Mouse (Mus musculus) kidney, postnatal 0 days (tissue): ENCODE data around the gene Golga7b. TPM values are rescaled to one million over a fixed set of nuclear protein-coding genes. Genes with fewer than 3 reads are reported as not detected.
A peak's percentile ranks its signal among the peaks of the same experiment; 100 is the strongest.

ENCODE experiments used
- ATAC-seq: fragments of 200-750 bp; cut with Nextera tagmentation; replicated peaks from 2 replicates; pipeline ENCODE4 v1.8.0; 2017; ENCODE audit warnings: low read depth, moderate number of reproducible peaks, moderate TSS enrichment, moderate library complexity; ENCODE audit not compliant: low FRiP score
- DNase-seq: peaks from one replicate; pipeline ENCODE4 v3.0.0-alpha.2; 2016; ENCODE audit warnings: low spot score
- H3K27ac ChIP-seq: fragments of 300-500 bp; sonication (generic); 2 replicates; pipeline ENCODE4 v1.5.1; 2014; ENCODE audit warnings: mild to moderate bottlenecking
- H3K27me3 ChIP-seq: fragments of 300-500 bp; sonication (generic); 2 replicates; pipeline ENCODE4 v1.6.1; 2014; ENCODE audit warnings: low read length, mixed read lengths; ENCODE audit not compliant: insufficient read depth
- H3K36me3 ChIP-seq: fragments of 300-500 bp; sonication (generic); 2 replicates; pipeline ENCODE4 v1.6.1; 2014; ENCODE audit warnings: low read length, mixed read lengths; ENCODE audit not compliant: insufficient read depth
- H3K4me1 ChIP-seq: fragments of 300-500 bp; sonication (generic); replicated peaks from 2 replicates; pipeline ENCODE4 v1.6.1; 2014; ENCODE audit warnings: antibody characterized with exemption, low read length, mixed read lengths; ENCODE audit not compliant: insufficient read depth
- H3K4me2 ChIP-seq: fragments of 300-500 bp; sonication (generic); 2 replicates; pipeline ENCODE4 v1.6.1; 2014; ENCODE audit warnings: mild to moderate bottlenecking, low read length, moderate library complexity, mixed read lengths
- H3K4me3 ChIP-seq: fragments of 300-500 bp; sonication (generic); replicated peaks from 2 replicates; pipeline ENCODE4 v1.5.1; 2014; ENCODE audit warnings: low read depth, low read length
- H3K9ac ChIP-seq: fragments of 300-500 bp; sonication (generic); 2 replicates; pipeline ENCODE4 v1.6.1; 2014; ENCODE audit warnings: low read depth, low read length
- H3K9me3 ChIP-seq: fragments of 300-500 bp; sonication (generic); replicated peaks from 2 replicates; pipeline ENCODE4 v1.6.1; 2016; ENCODE audit warnings: low read length, inconsistent platforms, mixed read lengths
- CTCF ChIP-seq: IDR thresholded peaks from 2 replicates; pipeline ENCODE4 v1.5.1; 2016; ENCODE audit warnings: antibody characterized with exemption, low read depth, mild to moderate bottlenecking, moderate library complexity
- WGBS: fragments of 180-500 bp; shearing (Covaris S2); extraction: QIAGEN DNeasy Blood & Tissue Kit; methylation state at CpG from one replicate; pipeline ENCODE4 v1.1.7; 2014; 5-methylcytosine and 5-hydroxymethylcytosine counted together
- polyA plus RNA-seq: library from polyadenylated mRNA; unstranded; fragments of >200 nt; fragmentation: Nextera tagmentation; extraction: Ambion mirVana; gene quantifications from 2 replicates; pipeline ENCODE4 v1.2.1, GENCODE M21; 2015

The Golga7b gene
- polyA plus RNA-seq, 1 experiment from 2014 or later: not detected

GRCm38 (mm10) chr19:42209485-42209884 lies 37.9 kb upstream of the Golga7b start:
- Histone ChIP-seq H3K27ac (no peak overlapping the region), H3K4me1 (no peaks in the 10 kb centered on the region), H3K9ac (no peak overlapping the region), H3K36me3 (no peaks in the 10 kb centered on the region), H3K27me3 (no peaks in the 10 kb centered on the region), H3K4me2 (no peak overlapping the region), H3K9me3 (no peaks in the 10 kb centered on the region), H3K4me3 (no peak overlapping the region)
- DNase-seq: no peak
- no peak for TF ChIP-seq CTCF
- WGBS: 53% methylated on average over 7 of the region's 7 CpGs
- ATAC-seq: no peak

DNA sequence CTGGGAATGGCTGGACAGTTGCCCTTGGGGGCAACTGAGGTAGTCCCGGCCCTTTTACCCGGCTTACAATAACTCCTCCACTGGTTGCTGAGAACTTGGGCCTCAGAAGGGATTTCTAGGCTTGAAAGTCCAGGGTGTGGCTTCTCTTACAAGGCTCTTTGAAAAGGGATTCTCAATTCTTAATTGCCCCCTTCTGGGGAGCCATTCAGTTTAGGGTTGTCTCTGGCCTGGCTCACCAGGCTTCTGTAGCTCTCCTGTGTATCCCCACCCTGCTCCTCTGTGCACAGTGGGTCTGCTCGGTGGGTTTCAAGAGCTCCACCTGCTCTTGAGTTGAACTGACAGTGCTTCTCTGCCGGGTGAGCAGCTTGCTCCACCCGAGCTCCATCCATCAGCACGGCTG lies 37.4 kb upstream of the Golga7b start:
- Histone ChIP-seq H3K4me1 (no peaks in the 10 kb centered on the region), H3K9me3 (no peaks in the 10 kb centered on the region), H3K27ac (no peak overlapping the region), H3K4me2 (no peak overlapping the region), H3K36me3 (no peaks in the 10 kb centered on the region), H3K9ac (no peak overlapping the region), H3K4me3 (no peak overlapping the region), H3K27me3 (no peaks in the 10 kb centered on the region)
- DNase-seq (no peak), ATAC-seq (no peak)
- no peak for TF ChIP-seq CTCF
- 64% methylated on average over 6 of the region's 6 CpGs for WGBS

DNA sequence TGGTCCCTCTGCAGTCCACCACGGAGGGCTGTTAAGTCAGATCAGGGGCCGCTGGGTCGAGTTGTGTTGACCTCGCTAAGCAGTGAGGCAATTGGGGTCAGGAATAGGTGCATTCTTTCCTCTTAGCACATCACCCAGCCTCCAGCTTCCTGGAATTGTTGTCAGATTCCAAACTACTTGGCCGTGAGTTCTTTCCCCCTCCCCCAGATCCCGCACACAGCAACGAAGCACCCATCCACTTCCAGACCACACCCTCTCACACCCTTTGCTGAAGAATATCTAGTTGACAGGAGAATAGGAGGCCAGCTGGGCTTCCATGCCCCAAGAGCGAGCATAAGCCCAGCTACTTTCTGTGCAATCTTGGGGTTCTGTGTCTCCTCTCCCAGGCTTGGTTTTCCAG lies 35.4 kb upstream of the Golga7b start:
- Histone ChIP-seq H3K9me3 (no peaks in the 10 kb centered on the region), H3K27ac (no peak overlapping the region), H3K36me3 (no peaks in the 10 kb centered on the region), H3K27me3 (no peaks in the 10 kb centered on the region), H3K4me3 (no peak overlapping the region), H3K4me2 (no peak overlapping the region), H3K4me1 (no peaks in the 10 kb centered on the region), H3K9ac (no peak overlapping the region)
- ATAC-seq (no peak), DNase-seq (no peak)
- no peak for TF ChIP-seq CTCF
- WGBS: 35% methylated on average over 8 of the region's 8 CpGs

DNA sequence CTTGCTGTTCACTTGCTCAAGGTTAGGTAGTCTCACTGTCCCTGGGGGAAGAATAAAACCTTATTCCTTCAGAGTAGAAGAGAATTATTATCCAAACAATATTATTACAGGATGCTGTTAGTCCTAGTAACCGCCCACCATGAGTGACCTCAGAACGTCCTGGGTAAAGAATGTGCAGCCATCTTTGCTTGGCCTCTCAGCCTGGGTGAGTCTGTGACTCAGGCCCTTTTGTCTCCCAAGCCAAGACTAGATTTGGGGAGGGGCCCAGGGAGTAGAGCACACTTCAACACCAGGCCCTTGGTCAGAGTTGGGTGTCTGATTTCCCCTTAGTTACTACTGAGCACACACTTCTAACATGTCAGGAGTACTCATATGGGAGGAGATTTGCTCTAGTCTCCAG lies 32.8 kb upstream of the Golga7b start:
- no peak overlapping the region for H3K4me2 ChIP-seq
- DNase-seq: no peak
- H3K9ac ChIP-seq: no peak overlapping the region
- no peaks in the 10 kb centered on the region for H3K4me1 ChIP-seq
- no peak for TF ChIP-seq CTCF
- H3K4me3 ChIP-seq: no peak overlapping the region
- no peak for ATAC-seq
- H3K27me3 ChIP-seq: no peaks in the 10 kb centered on the region
- no peaks in the 10 kb centered on the region for H3K9me3 ChIP-seq
- WGBS: 68% methylated on average over 2 of the region's 2 CpGs
- H3K27ac ChIP-seq: no peak overlapping the region
- no peaks in the 10 kb centered on the region for H3K36me3 ChIP-seq

DNA sequence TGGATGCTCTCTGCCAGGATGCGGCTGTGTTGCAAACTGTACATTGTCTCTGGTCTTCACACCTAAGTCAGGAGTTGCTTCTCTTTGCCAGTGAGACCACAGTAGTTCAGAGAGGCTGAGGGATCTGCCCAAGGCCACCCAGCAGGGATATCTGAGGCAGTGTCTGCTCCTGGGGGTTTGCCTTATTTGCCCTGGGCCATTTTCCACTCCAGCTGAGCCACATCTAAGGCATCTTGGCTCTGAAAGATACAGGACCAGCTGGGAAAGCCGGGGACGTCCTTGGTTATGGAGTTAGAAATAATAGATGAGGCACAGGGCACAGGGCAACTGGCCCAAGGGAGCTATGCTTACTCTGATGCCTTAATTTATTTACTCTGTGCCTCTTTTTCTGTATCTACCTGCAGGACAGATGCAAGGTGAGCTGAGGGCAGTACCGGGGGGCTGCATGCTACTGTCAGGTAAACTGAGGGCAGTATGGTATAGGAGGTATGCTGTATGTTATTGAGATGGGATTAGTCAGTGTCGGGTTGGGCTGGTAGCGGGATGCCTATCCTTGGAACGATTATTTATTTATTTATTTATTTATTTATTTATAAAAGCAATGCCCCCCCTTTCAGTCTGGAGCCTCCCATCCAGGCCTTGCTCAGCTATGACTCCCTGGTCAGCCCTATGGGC lies 30.5 kb upstream of the Golga7b start:
- Histone ChIP-seq H3K4me3 (no peak overlapping the region), H3K9ac (no peak overlapping the region), H3K4me2 (no peak overlapping the region), H3K27me3 (no peaks in the 10 kb centered on the region), H3K36me3 (no peaks in the 10 kb centered on the region), H3K27ac (no peak overlapping the region), H3K4me1 (no peaks in the 10 kb centered on the region), H3K9me3 (no peaks in the 10 kb centered on the region)
- ATAC-seq (no peak), DNase-seq (no peak)
- no peak for TF ChIP-seq CTCF
- 63% methylated on average over 7 of the region's 7 CpGs for WGBS

DNA sequence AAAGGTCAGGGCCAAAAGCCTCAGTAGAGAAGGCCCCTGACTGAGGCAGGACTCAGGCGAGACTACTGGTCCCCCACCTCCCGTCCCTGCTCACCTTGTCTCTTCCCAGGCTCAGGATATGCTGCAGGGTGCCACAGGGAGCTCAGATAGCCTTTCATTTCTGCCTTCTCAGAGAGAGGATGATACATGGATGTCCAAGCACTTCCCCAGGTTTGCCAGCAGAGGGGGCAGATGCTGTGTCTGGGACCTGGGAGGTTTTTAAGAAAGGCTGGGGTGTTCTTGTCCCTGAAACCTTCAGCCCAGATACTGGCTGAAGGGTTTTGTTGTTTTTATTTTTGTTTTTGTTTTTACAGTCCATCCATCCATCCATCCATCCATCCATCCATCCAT lies 30.0 kb upstream of the Golga7b start:
- no peak for ATAC-seq
- WGBS: 29% methylated on average over 2 of the region's 2 CpGs

DNA sequence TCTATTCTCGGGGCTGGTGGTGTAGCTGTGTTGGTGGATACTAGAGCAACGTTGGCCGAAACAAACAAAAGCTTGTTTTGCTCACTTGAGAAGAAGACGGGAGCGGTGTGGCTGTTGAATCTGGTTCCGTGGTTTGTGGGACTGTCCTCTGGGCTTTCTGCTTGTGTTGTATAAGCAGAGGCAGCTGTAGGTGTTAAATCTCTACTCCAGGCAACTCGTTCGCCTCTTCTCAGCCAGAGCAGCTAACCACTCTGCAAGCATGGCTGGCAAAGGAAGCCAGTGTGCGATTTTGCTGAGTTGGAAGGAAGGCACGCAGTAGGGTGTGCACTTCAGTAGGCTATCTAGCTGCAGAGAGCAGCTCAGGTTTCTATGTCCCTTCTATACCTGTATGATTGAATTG lies 20.9 kb upstream of the Golga7b start:
- Histone ChIP-seq H3K27me3 (no peaks in the 10 kb centered on the region), H3K9ac (no peak overlapping the region), H3K9me3 (no peaks in the 10 kb centered on the region), H3K36me3 (no peaks in the 10 kb centered on the region), H3K4me3 (no peak overlapping the region), H3K27ac (no peak overlapping the region), H3K4me1 (no peaks in the 10 kb centered on the region), H3K4me2 (no peak overlapping the region)
- WGBS: 75% methylated on average over 10 of the region's 10 CpGs
- TF ChIP-seq CTCF: no peak
- DNase-seq (no peak), ATAC-seq (no peak)

More for the DNA sequence above, 30.0 kb upstream of the Golga7b start:
- Histone ChIP-seq H3K36me3 (no peaks in the 10 kb centered on the region), H3K27me3 (no peaks in the 10 kb centered on the region), H3K4me3 (no peak overlapping the region), H3K4me2 (no peak overlapping the region), H3K4me1 (no peaks in the 10 kb centered on the region), H3K9ac (no peak overlapping the region), H3K27ac (no peak overlapping the region), H3K9me3 (no peaks in the 10 kb centered on the region)
- peak; percentile 54 for DNase-seq
- peak; percentile 73 for TF ChIP-seq CTCF
